8 mouse cellular contexts compared by ENCODE assay signal in the genomic region with DNA sequence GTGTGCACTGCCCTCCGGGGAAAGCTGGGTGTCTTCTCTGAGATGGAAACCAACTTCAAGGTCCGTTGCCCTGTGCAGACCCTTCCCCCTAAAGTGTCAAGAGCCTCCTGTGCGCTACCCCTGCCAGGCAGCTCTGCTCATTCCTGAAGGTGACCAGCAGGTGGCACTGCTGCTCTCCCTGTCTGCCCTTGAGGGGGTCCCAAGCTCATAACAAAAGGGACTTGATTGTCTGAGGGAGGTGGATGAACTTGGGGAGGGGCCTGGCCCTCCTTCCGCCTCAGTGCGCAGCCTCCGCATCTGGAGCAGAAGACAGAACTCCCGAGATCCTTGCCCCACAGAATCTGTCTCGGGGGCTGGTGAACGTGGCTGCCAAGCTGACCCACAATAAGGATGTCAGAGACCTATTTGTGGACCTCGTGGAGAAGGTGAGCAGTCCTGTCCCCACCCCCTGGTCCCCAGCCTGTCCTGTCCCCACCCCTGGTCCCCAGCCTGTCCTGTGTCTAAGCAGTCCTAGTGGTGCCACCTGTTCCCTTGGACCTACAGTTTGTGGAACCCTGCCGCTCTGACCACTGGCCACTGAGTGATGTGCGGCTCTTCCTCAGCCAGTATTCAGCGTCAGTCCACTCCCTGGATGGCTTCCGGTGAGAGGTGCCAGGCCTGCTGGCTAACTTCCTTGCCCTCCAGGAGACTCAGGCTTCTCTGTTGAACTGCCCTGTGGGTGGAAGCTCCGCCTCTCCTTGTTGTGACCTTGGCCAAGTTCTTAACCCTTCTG. TPM values are rescaled to one million over a fixed set of nuclear protein-coding genes. Genes with fewer than 3 reads are reported as not detected.
DNase-seq lines count a peak whose midpoint lies in the region; ATAC-seq and TF ChIP-seq lines count a peak whose summit lies in the region.

No protein-coding gene starts in this region.

- peaks cover 53% of the 10 kb centered on the region for H3K36me3 ChIP-seq in embryonic facial prominence, embryonic 14.5 days (ENCODE audit: control insufficient read depth, insufficient read depth, low read length)
- peaks cover 44% of the 10 kb centered on the region for H3K36me3 ChIP-seq in hindbrain, embryonic 12.5 days
- peaks cover 67% of the 10 kb centered on the region for H3K36me3 ChIP-seq in limb, embryonic 14.5 days (ENCODE audit: control insufficient read depth, insufficient read depth, low read length)

- H3K27ac ChIP-seq in embryonic facial prominence, embryonic 14.5 days (replicated peaks; ENCODE audit: low read depth, low read length): 0 out of 2 replicates have a peak overlapping the region, but pooled peaks have one; percentile 42
- 0 out of 2 replicates have a peak overlapping the region, but pooled peaks have one; percentile 25 for H3K27ac ChIP-seq in hindbrain, embryonic 12.5 days
- H3K27ac ChIP-seq in limb, embryonic 14.5 days (replicated peaks; ENCODE audit: low read depth, low read length): no peak overlapping the region

- 35% methylated on average over 15 of the region's 15 CpGs for WGBS in embryonic facial prominence, embryonic 14.5 days
- WGBS in hindbrain, embryonic 12.5 days: 40% methylated on average over 15 of the region's 15 CpGs
- WGBS in limb, embryonic 14.5 days: 45% methylated on average over 15 of the region's 15 CpGs

- peaks cover 13% of the 10 kb centered on the region for H3K4me1 ChIP-seq in embryonic facial prominence, embryonic 14.5 days (ENCODE audit: control insufficient read depth, insufficient read depth, low read length)
- peaks cover 23% of the 10 kb centered on the region for H3K4me1 ChIP-seq in hindbrain, embryonic 12.5 days
- peaks cover 12% of the 10 kb centered on the region for H3K4me1 ChIP-seq in limb, embryonic 14.5 days (ENCODE audit: control insufficient read depth, insufficient read depth, low read length)

- no peak for TF ChIP-seq POLR2A in limb, embryonic 14.5 days (IDR thresholded peaks at IDR 0.05; ENCODE audit: borderline replicate concordance, extremely low read depth, insufficient read depth, insufficient read length)

- H3K27me3 ChIP-seq in embryonic facial prominence, embryonic 14.5 days (replicated peaks; ENCODE audit: control insufficient read depth, insufficient read depth, low read length): no peaks in the 10 kb centered on the region
- H3K27me3 ChIP-seq in hindbrain, embryonic 12.5 days: peaks cover 5% of the 10 kb centered on the region; the same call in 1 of the 2 replicates
- H3K27me3 ChIP-seq in limb, embryonic 14.5 days (ENCODE audit: control insufficient read depth, insufficient read depth, low read length): no peaks in the 10 kb centered on the region

- peak; percentile 73; the same call in 1 of the 2 replicates for ATAC-seq in embryonic facial prominence, embryonic 14.5 days (ENCODE audit: low read depth)
- peak; percentile 57 for ATAC-seq in hindbrain, embryonic 12.5 days (ENCODE audit: low FRiP score)
- peak; percentile 41; the same call in 1 of the 2 replicates for ATAC-seq in limb, embryonic 14.5 days (ENCODE audit: low FRiP score, low read depth)

- H3K4me3 ChIP-seq in embryonic facial prominence, embryonic 14.5 days (ENCODE audit: low read depth, low read length): peak overlapping the region; percentile 23
- peak overlapping the region; percentile 21 for H3K4me3 ChIP-seq in hindbrain, embryonic 12.5 days
- H3K4me3 ChIP-seq in limb, embryonic 14.5 days (replicated peaks; ENCODE audit: low read length): peak overlapping the region; percentile 18

- no peaks in the 10 kb centered on the region for H3K9me3 ChIP-seq in embryonic facial prominence, embryonic 14.5 days (ENCODE audit: control insufficient read depth, low read length)
- H3K9me3 ChIP-seq in hindbrain, embryonic 12.5 days (replicated peaks): no peaks in the 10 kb centered on the region
- H3K9me3 ChIP-seq in limb, embryonic 14.5 days (ENCODE audit: control insufficient read depth, low read length): no peaks in the 10 kb centered on the region

- peak; percentile 52 to 72 for DNase-seq in heart, adult 18-20 months
- DNase-seq in heart, postnatal 25 days (ENCODE audit: low spot score): no peak
- peak; percentile 92 for DNase-seq in ZHBTc4 (ENCODE audit: low read depth, low spot score)
- peak; percentile 86 for DNase-seq in embryonic facial prominence, embryonic 14.5 days (ENCODE audit: low spot score)
- DNase-seq in limb, embryonic 14.5 days (ENCODE audit: low spot score): peak; percentile 80
- peak; percentile 76 for DNase-seq in neural tube, embryonic 10.5 days (ENCODE audit: extremely low spot score, low spot score)
- no peak for DNase-seq in left cerebral cortex, adult 8-10 months (ENCODE audit: low spot score in 2 of 2)

- H3K4me2 ChIP-seq in embryonic facial prominence, embryonic 14.5 days (ENCODE audit: low read depth, low read length): peak overlapping the region; percentile 46
- H3K4me2 ChIP-seq in hindbrain, embryonic 12.5 days (replicated peaks): peak overlapping the region; percentile 48
- peak overlapping the region; percentile 39 for H3K4me2 ChIP-seq in limb, embryonic 14.5 days (replicated peaks; ENCODE audit: low read depth, low read length, severe bottlenecking)

- intact Hi-C loops in heart, postnatal 25 days (cut with DNase I): loop anchor here (2.0 kb wide), 1 partner anchor 23 kb away; no protein-coding TSS in a partner anchor

- peak overlapping the region; percentile 59 for H3K9ac ChIP-seq in embryonic facial prominence, embryonic 14.5 days (ENCODE audit: low read depth, low read length)
- peak overlapping the region; percentile 51 for H3K9ac ChIP-seq in hindbrain, embryonic 12.5 days
- H3K9ac ChIP-seq in limb, embryonic 14.5 days (ENCODE audit: low read depth, low read length, severe bottlenecking): peak overlapping the region; percentile 45

RNA-seq across cellular contexts. Expression of gene Fibp, which starts 3.6 kb away (rescaled TPM):
- total RNA-seq in heart, adult 18-20 months (2021): 10 to 100 TPM; 50.9 to 54.3 TPM
- 10 to 100 TPM; 45.5 to 51.0 TPM for total RNA-seq in heart, postnatal 25 days (2021)
- 75.0 and 99.0 TPM in 2 replicates for polyA plus RNA-seq in embryonic facial prominence, embryonic 14.5 days (2014; fragmentation: Nextera tagmentation; extraction: Ambion mirVana)
- 133 and 144 TPM in 2 replicates for polyA plus RNA-seq in hindbrain, embryonic 12.5 days (2016; fragmentation: Nextera tagmentation; extraction: Ambion mirVana)
- polyA plus RNA-seq in limb, embryonic 14.5 days (2012; rRNA removed): 139 and 171 TPM in 2 replicates
- 113 and 118 TPM in 2 replicates for polyA plus RNA-seq in limb, embryonic 14.5 days (2014; fragmentation: Nextera tagmentation; extraction: Ambion mirVana)
- total RNA-seq in left cerebral cortex, adult 8-10 months (2022): 100 to 1,000 TPM in 1 of 4 experiments, 10 to 100 TPM in 3; 89.0 to 124 (median 93.6) TPM

RNA-seq across cellular contexts. Expression of gene Ctsw, which starts 4.3 kb away (rescaled TPM):
- total RNA-seq in heart, adult 18-20 months (2021): 1 to 10 TPM in 1 of 2 experiments, under 1 TPM in 1; 0.25 to 1.5 TPM
- total RNA-seq in heart, postnatal 25 days (2021): under 1 TPM in 1 of 2 experiments, not detected in 1; 0.45 TPM
- polyA plus RNA-seq in embryonic facial prominence, embryonic 14.5 days (2014; fragmentation: Nextera tagmentation; extraction: Ambion mirVana): 0.85 and 1.5 TPM in 2 replicates
- polyA plus RNA-seq in hindbrain, embryonic 12.5 days (2016; fragmentation: Nextera tagmentation; extraction: Ambion mirVana): 3.7 and 4.3 TPM in 2 replicates
- 0.33 and 0.56 TPM in 2 replicates for polyA plus RNA-seq in limb, embryonic 14.5 days (2012; rRNA removed)
- 0.96 and 1.2 TPM in 2 replicates for polyA plus RNA-seq in limb, embryonic 14.5 days (2014; fragmentation: Nextera tagmentation; extraction: Ambion mirVana)
- 1 to 10 TPM in 1 of 4 experiments, under 1 TPM in 3; 0.30 to 1.0 (median 0.46) TPM for total RNA-seq in left cerebral cortex, adult 8-10 months (2022)

RNA-seq across cellular contexts. Expression of gene Ccdc85b, which starts 6.3 kb away (rescaled TPM):
- 1 to 10 TPM; 6.0 to 6.7 TPM for total RNA-seq in heart, adult 18-20 months (2021)
- total RNA-seq in heart, postnatal 25 days (2021): 10 to 100 TPM in 1 of 2 experiments, 1 to 10 TPM in 1; 7.8 to 11.9 TPM
- 5.7 and 6.1 TPM in 2 replicates for polyA plus RNA-seq in embryonic facial prominence, embryonic 14.5 days (2014; fragmentation: Nextera tagmentation; extraction: Ambion mirVana)
- 10.7 and 11.0 TPM in 2 replicates for polyA plus RNA-seq in hindbrain, embryonic 12.5 days (2016; fragmentation: Nextera tagmentation; extraction: Ambion mirVana)
- 6.6 and 6.9 TPM in 2 replicates for polyA plus RNA-seq in limb, embryonic 14.5 days (2012; rRNA removed)
- 6.5 and 7.0 TPM in 2 replicates for polyA plus RNA-seq in limb, embryonic 14.5 days (2014; fragmentation: Nextera tagmentation; extraction: Ambion mirVana)
- total RNA-seq in left cerebral cortex, adult 8-10 months (2022): 10 to 100 TPM; 26.2 to 30.7 (median 29.4) TPM

RNA-seq across cellular contexts. Expression of gene Efemp2, which starts 9.8 kb away (rescaled TPM):
- total RNA-seq in heart, adult 18-20 months (2021): 1 to 10 TPM; 7.2 to 7.9 TPM
- total RNA-seq in heart, postnatal 25 days (2021): 10 to 100 TPM in 1 of 2 experiments, 1 to 10 TPM in 1; 9.9 to 10.3 TPM
- polyA plus RNA-seq in embryonic facial prominence, embryonic 14.5 days (2014; fragmentation: Nextera tagmentation; extraction: Ambion mirVana): 175 and 190 TPM in 2 replicates
- polyA plus RNA-seq in hindbrain, embryonic 12.5 days (2016; fragmentation: Nextera tagmentation; extraction: Ambion mirVana): 75.3 and 81.0 TPM in 2 replicates
- polyA plus RNA-seq in limb, embryonic 14.5 days (2012; rRNA removed): 239 and 314 TPM in 2 replicates
- 193 and 202 TPM in 2 replicates for polyA plus RNA-seq in limb, embryonic 14.5 days (2014; fragmentation: Nextera tagmentation; extraction: Ambion mirVana)
- 10 to 100 TPM; 16.0 to 21.9 (median 18.7) TPM for total RNA-seq in left cerebral cortex, adult 8-10 months (2022)

RNA-seq across cellular contexts. Expression of gene Fosl1, which starts 16.6 kb away (rescaled TPM):
- total RNA-seq in heart, adult 18-20 months (2021): not detected
- total RNA-seq in heart, postnatal 25 days (2021): not detected
- not detected in 2 replicates for polyA plus RNA-seq in embryonic facial prominence, embryonic 14.5 days (2014; fragmentation: Nextera tagmentation; extraction: Ambion mirVana)
- not detected in 2 replicates for polyA plus RNA-seq in hindbrain, embryonic 12.5 days (2016; fragmentation: Nextera tagmentation; extraction: Ambion mirVana)
- polyA plus RNA-seq in limb, embryonic 14.5 days (2012; rRNA removed): 0.06 and 0.09 TPM in 2 replicates
- polyA plus RNA-seq in limb, embryonic 14.5 days (2014; fragmentation: Nextera tagmentation; extraction: Ambion mirVana): not detected in 2 replicates
- total RNA-seq in left cerebral cortex, adult 8-10 months (2022): not detected

Comparison
In these comparisons a context has a peak if more than half of its experiments do, and no peak if none do; other contexts are left out.
1. DNase-seq: peak in heart, adult 18-20 months (2 of 2), ZHBTc4 (single experiment), embryonic facial prominence, embryonic 14.5 days (single experiment), limb, embryonic 14.5 days (single experiment) and neural tube, embryonic 10.5 days (single experiment); none in heart, postnatal 25 days (single experiment) and left cerebral cortex, adult 8-10 months (0 of 2).
2. Peak in every context shown above with its lines, with median percentiles within 50 percentile points of each other: ATAC-seq, H3K4me2 ChIP-seq, H3K4me3 ChIP-seq and H3K9ac ChIP-seq.